Mouse (Mus musculus) neural tube, embryonic 12.5 days (tissue): Measurements from ENCODE around the gene Sap30. TPM values are rescaled to one million over a fixed set of nuclear protein-coding genes. Genes with fewer than 3 reads are reported as not detected.
"Not testable (repeated sequence)": the region's sequence is repeated elsewhere in the genome, so short reads cannot be mapped to it uniquely, and the experiment has no call there.

ENCODE experiments used
- ATAC-seq: fragments of 200-750 bp; cut with Nextera tagmentation; 2 replicates; pipeline ENCODE4 v1.8.0; 2017; ENCODE audit warnings: low read depth, mild to moderate bottlenecking, moderate TSS enrichment, moderate library complexity; ENCODE audit not compliant: low FRiP score
- H3K27ac ChIP-seq: fragments of 300-500 bp; sonication (generic); 2 replicates; pipeline ENCODE4 v1.5.1; 2016
- H3K27me3 ChIP-seq: fragments of 300-500 bp; sonication (generic); replicated peaks from 2 replicates; pipeline ENCODE4 v1.6.1; 2016; ENCODE audit warnings: mild to moderate bottlenecking
- H3K36me3 ChIP-seq: fragments of 300-500 bp; sonication (generic); 2 replicates; pipeline ENCODE4 v1.6.1; 2016; ENCODE audit warnings: mild to moderate bottlenecking
- H3K4me1 ChIP-seq: fragments of 300-500 bp; sonication (generic); 2 replicates; pipeline ENCODE4 v1.6.1; 2016
- H3K4me2 ChIP-seq: fragments of 300-500 bp; sonication (generic); replicated peaks from 2 replicates; pipeline ENCODE4 v1.6.1; 2016; ENCODE audit warnings: mild to moderate bottlenecking
- H3K4me3 ChIP-seq: fragments of 300-500 bp; sonication (generic); 2 replicates; pipeline ENCODE4 v1.5.1; 2016
- H3K9ac ChIP-seq: fragments of 300-500 bp; sonication (generic); 2 replicates; pipeline ENCODE4 v1.6.1; 2016; ENCODE audit warnings: mild to moderate bottlenecking
- H3K9me3 ChIP-seq: fragments of 300-500 bp; sonication (generic); 2 replicates; pipeline ENCODE4 v1.6.1; 2016; ENCODE audit warnings: mild to moderate bottlenecking
- WGBS: fragments of 180-500 bp; shearing (Covaris S2); methylation state at CpG from one replicate; pipeline ENCODE4 v1.1.7; 2016; 5-methylcytosine and 5-hydroxymethylcytosine counted together
- polyA plus RNA-seq: library from polyadenylated mRNA; unstranded; fragments of >200 nt; fragmentation: Nextera tagmentation; extraction: Ambion mirVana; gene quantifications from 2 replicates; pipeline ENCODE4 v1.2.1, GENCODE M21; 2016

Sap30 gene
- polyA plus RNA-seq, 1 experiment from 2014 or later: 105 TPM

GRCm38 (mm10) chr8:57455765-57456164 lies 31.9 kb downstream of the Sap30 start, which contains the start of gene Scrg1:
TSS of gene Scrg1 (plus strand) at chr8:57455923.
- H3K27me3 ChIP-seq: no peaks in the 10 kb centered on the region
- H3K9me3 ChIP-seq: no peaks in the 10 kb centered on the region
- no peaks in the 10 kb centered on the region for H3K36me3 ChIP-seq
- H3K27ac ChIP-seq: no peak within 1 kb of the TSS
- no peak for ATAC-seq
- H3K9ac ChIP-seq: no peak within 1 kb of the TSS
- H3K4me1 ChIP-seq: no peaks in the 10 kb centered on the region
- no peak within 1 kb of the TSS for H3K4me3 ChIP-seq
- WGBS: 78% methylated on average over 3 of the region's 3 CpGs
- no peak within 1 kb of the TSS for H3K4me2 ChIP-seq

GRCm38 (mm10) chr8:57453361-57453760 lies 34.3 kb downstream of the Sap30 start:
- Histone ChIP-seq H3K4me2 (no peak overlapping the region), H3K9ac (no peak overlapping the region), H3K27ac (no peak overlapping the region), H3K4me3 (no peak overlapping the region), H3K36me3 (no peaks in the 10 kb centered on the region), H3K27me3 (no peaks in the 10 kb centered on the region), H3K4me1 (no peaks in the 10 kb centered on the region), H3K9me3 (no peaks in the 10 kb centered on the region)
- no peak for ATAC-seq
- 93% methylated on average over 2 of the region's 2 CpGs for WGBS

GRCm38 (mm10) chr8:57451896-57452295 lies 35.8 kb downstream of the Sap30 start:
- H3K4me1 ChIP-seq: no peaks in the 10 kb centered on the region
- 97% methylated on average over 4 of the region's 4 CpGs for WGBS
- no peak overlapping the region for H3K4me3 ChIP-seq
- no peak overlapping the region for H3K27ac ChIP-seq
- H3K9me3 ChIP-seq: no peaks in the 10 kb centered on the region
- H3K27me3 ChIP-seq: no peaks in the 10 kb centered on the region
- no peak overlapping the region for H3K9ac ChIP-seq
- no peaks in the 10 kb centered on the region for H3K36me3 ChIP-seq
- no peak for ATAC-seq
- no peak overlapping the region for H3K4me2 ChIP-seq

GRCm38 (mm10) chr8:57450726-57451125 lies 36.9 kb downstream of the Sap30 start:
- ATAC-seq: no peak
- Histone ChIP-seq H3K27me3 (no peaks in the 10 kb centered on the region), H3K4me3 (no peak overlapping the region), H3K36me3 (no peaks in the 10 kb centered on the region), H3K27ac (no peak overlapping the region), H3K4me1 (no peaks in the 10 kb centered on the region), H3K4me2 (no peak overlapping the region), H3K9me3 (no peaks in the 10 kb centered on the region), H3K9ac (no peak overlapping the region)
- WGBS: 76% methylated on average over 7 of the region's 7 CpGs

- not testable (repeated sequence) for H3K27ac ChIP-seq, H3K36me3 ChIP-seq
Measured at GRCm38 (mm10) chr8:57445901-57446300, 41.8 kb downstream of the Sap30 start.

GRCm38 (mm10) chr8:57443289-57443688 lies 44.4 kb downstream of the Sap30 start:
- no peaks in the 10 kb centered on the region for H3K36me3 ChIP-seq
- no peak overlapping the region for H3K9ac ChIP-seq
- H3K4me1 ChIP-seq: no peaks in the 10 kb centered on the region
- no peaks in the 10 kb centered on the region for H3K9me3 ChIP-seq
- no peaks in the 10 kb centered on the region for H3K27me3 ChIP-seq
- no peak overlapping the region for H3K4me2 ChIP-seq
- H3K4me3 ChIP-seq: no peak overlapping the region
- WGBS: 79% methylated on average over 4 of the region's 4 CpGs
- ATAC-seq: no peak
- no peak overlapping the region for H3K27ac ChIP-seq

More at GRCm38 (mm10) chr8:57445901-57446300, 41.8 kb downstream of the Sap30 start:
- ATAC-seq, H3K9me3 ChIP-seq, H3K4me1 ChIP-seq, H3K27me3 ChIP-seq, H3K4me2 ChIP-seq, H3K4me3 ChIP-seq, H3K9ac ChIP-seq: not testable (repeated sequence)
- WGBS: 87% methylated on average over 5 of the region's 5 CpGs

GRCm38 (mm10) chr8:57441556-57441955 lies 46.1 kb downstream of the Sap30 start:
- Histone ChIP-seq H3K4me3 (no peak overlapping the region), H3K4me1 (no peaks in the 10 kb centered on the region), H3K27me3 (no peaks in the 10 kb centered on the region), H3K27ac (no peak overlapping the region), H3K4me2 (no peak overlapping the region), H3K9me3 (no peaks in the 10 kb centered on the region), H3K9ac (no peak overlapping the region), H3K36me3 (no peaks in the 10 kb centered on the region)
- 79% methylated on average over 5 of the region's 5 CpGs for WGBS
- ATAC-seq: no peak

- 90% methylated on average over 4 of the region's 4 CpGs for WGBS
- H3K4me3 ChIP-seq: no peak overlapping the region
- no peak overlapping the region for H3K9ac ChIP-seq
- no peaks in the 10 kb centered on the region for H3K9me3 ChIP-seq
- ATAC-seq: no peak
- H3K27me3 ChIP-seq: no peaks in the 10 kb centered on the region
- H3K4me2 ChIP-seq: no peak overlapping the region
- H3K27ac ChIP-seq: no peak overlapping the region
- H3K4me1 ChIP-seq: no peaks in the 10 kb centered on the region
- H3K36me3 ChIP-seq: no peaks in the 10 kb centered on the region
Measured at GRCm38 (mm10) chr8:57441131-57441530, 46.5 kb downstream of the Sap30 start.

- no peak overlapping the region for H3K4me2 ChIP-seq
- no peaks in the 10 kb centered on the region for H3K36me3 ChIP-seq
- no peak overlapping the region for H3K9ac ChIP-seq
- no peak for ATAC-seq
- no peak overlapping the region for H3K4me3 ChIP-seq
- no peaks in the 10 kb centered on the region for H3K9me3 ChIP-seq
- H3K4me1 ChIP-seq: no peaks in the 10 kb centered on the region
- WGBS: 84% methylated on average over 9 of the region's 9 CpGs
- H3K27me3 ChIP-seq: no peaks in the 10 kb centered on the region
- no peak overlapping the region for H3K27ac ChIP-seq
Measured at GRCm38 (mm10) chr8:57436437-57436796, 51.2 kb downstream of the Sap30 start.

- no peak overlapping the region for H3K27ac ChIP-seq
- no peaks in the 10 kb centered on the region for H3K27me3 ChIP-seq
- 64% methylated on average over 18 of the region's 18 CpGs for WGBS
- no peak overlapping the region for H3K9ac ChIP-seq
- no peaks in the 10 kb centered on the region for H3K4me1 ChIP-seq
- no peaks in the 10 kb centered on the region for H3K9me3 ChIP-seq
- H3K4me3 ChIP-seq: no peak overlapping the region
- H3K4me2 ChIP-seq: no peak overlapping the region
- no peaks in the 10 kb centered on the region for H3K36me3 ChIP-seq
- no peak for ATAC-seq
Measured at GRCm38 (mm10) chr8:57435768-57436436, 51.8 kb downstream of the Sap30 start.

- Histone ChIP-seq H3K9me3 (no peaks in the 10 kb centered on the region), H3K4me1 (no peaks in the 10 kb centered on the region), H3K4me2 (no peak overlapping the region), H3K27ac (no peak overlapping the region), H3K27me3 (no peaks in the 10 kb centered on the region), H3K9ac (no peak overlapping the region), H3K4me3 (no peak overlapping the region), H3K36me3 (no peaks in the 10 kb centered on the region)
- ATAC-seq: no peak
- WGBS: 84% methylated on average over 5 of the region's 5 CpGs
Measured at GRCm38 (mm10) chr8:57432802-57433201, 54.9 kb downstream of the Sap30 start.
